Mouse (Mus musculus) testis, adult 2 months (tissue): ENCODE data around the gene Acta2.

Source experiments
- CTCF ChIP-seq: fragments of 200-500 bp; IDR thresholded peaks from 2 replicates; pipeline ENCODE4 v1.5.1; 2012; ENCODE audit warnings: low read depth, mild to moderate bottlenecking, inconsistent platforms, low read length, moderate library complexity; ENCODE audit not compliant: control insufficient read depth, insufficient read depth, insufficient replicate concordance
- POLR2A ChIP-seq: fragments of 200-500 bp; IDR thresholded peaks from 2 replicates; pipeline ENCODE4 v1.6.1; 2012; ENCODE audit warnings: low read depth, mild to moderate bottlenecking, inconsistent platforms, low read length, moderate library complexity; ENCODE audit not compliant: control insufficient read depth

- no peak for TF ChIP-seq CTCF
- TF ChIP-seq POLR2A = no peak
These were observed 11.3 kb downstream of the Acta2 start for GRCm38 (mm10) chr19:34244056-34244455.
